Mouse (Mus musculus) right cerebral cortex, postnatal 14 days (tissue): ENCODE results near the gene Ppp1r12b.
A peak's percentile ranks its signal among the peaks of the same experiment; 100 is the strongest.

ENCODE experiments used
- DNase-seq: peaks from one replicate; pipeline ENCODE4 v3.0.0; 2022

The Ppp1r12b gene

DNA sequence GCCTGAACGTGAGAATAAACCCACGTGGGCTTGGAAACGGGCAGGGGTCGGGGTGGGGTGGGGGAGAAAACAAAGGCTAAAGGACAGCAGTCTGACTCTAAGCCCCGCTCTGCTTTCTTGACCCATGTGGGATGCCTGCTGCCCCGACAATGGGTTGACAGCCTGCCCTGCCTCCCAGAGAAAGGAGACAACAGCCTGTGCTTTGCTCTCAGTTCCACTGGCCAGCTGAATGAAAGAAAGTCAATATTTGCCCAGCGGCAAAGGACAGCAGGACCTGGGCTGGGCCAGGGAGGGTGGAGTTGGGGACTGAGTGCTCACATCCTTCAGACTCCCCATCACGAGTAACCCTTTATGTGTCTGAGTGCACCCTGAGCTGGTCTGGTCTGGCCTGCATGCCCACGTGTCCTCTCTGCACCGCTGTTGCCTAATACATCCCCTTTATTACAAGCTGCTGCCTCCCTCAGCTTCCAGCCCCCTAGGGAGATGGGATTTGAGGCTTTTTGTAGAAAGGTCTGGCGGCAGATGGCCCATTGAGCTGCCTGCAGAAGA, 242.2 kb downstream of the Ppp1r12b start:
- DNase-seq = no peak

DNA sequence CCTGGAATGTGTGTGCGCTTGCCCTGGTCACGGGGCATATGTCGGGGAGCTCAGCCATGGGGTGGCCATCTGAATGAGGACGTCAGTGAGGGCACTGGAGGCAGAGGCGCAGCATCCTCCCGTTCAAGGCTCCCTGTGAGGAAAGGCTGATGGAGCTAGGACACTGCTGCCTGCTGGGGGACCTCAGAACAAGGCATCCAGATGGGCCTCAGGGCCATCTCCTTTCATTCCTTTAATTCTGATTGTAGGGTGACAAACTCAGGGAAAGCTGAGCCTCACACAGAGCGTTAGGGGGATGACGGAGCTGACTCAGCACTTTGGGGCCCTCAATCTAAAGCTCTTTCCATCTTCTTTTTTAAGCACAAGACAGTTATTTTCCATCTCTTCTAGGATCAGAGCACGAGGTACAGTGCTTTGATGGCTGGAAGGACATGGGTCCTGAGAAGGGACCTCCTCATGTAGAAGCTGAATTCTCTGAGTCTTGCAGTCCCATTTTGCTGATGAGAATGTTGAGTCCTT, 242.9 kb downstream of the Ppp1r12b start:
- DNase-seq = no peak

DNA sequence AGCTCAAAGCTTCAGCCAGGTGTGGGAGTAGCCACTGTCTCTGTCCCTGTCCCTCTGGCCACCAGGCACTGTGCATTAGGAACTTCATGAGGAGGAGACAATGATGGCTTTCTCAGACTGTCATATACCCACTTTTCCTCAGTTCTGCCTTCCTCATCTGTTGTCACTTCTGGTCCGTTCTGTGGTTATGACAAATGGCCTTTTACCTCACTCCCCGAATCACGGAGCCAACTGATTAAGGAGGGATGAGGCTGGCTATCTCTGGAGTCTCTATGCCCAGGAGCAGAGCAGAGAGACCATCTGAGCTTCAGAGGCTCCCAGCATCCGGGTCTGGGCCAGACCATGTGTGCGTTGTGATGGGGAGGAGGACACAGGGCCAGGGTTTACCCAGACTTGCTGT, 244.1 kb downstream of the Ppp1r12b start:
- DNase-seq = no peak

DNA sequence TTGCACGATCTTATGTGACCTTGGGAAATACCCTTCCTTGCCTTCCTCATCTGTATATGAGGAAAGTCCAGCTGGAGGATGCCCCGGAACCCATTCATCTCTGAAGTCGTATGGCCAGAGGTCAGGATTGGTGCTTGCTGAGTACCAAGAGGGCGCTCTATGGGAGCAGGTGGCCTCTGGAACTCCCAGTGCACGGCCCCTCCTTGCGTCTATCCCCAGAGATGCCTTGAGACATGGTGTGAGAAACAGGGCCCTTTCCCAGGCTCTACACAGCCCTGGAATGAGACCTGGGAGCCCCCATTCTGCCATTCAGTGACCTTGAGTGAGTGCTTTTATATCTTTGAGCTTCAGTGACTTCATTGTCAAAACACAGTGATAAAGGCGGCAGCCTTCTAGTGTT, 244.7 kb downstream of the Ppp1r12b start:
- DNase-seq = no peak

DNA sequence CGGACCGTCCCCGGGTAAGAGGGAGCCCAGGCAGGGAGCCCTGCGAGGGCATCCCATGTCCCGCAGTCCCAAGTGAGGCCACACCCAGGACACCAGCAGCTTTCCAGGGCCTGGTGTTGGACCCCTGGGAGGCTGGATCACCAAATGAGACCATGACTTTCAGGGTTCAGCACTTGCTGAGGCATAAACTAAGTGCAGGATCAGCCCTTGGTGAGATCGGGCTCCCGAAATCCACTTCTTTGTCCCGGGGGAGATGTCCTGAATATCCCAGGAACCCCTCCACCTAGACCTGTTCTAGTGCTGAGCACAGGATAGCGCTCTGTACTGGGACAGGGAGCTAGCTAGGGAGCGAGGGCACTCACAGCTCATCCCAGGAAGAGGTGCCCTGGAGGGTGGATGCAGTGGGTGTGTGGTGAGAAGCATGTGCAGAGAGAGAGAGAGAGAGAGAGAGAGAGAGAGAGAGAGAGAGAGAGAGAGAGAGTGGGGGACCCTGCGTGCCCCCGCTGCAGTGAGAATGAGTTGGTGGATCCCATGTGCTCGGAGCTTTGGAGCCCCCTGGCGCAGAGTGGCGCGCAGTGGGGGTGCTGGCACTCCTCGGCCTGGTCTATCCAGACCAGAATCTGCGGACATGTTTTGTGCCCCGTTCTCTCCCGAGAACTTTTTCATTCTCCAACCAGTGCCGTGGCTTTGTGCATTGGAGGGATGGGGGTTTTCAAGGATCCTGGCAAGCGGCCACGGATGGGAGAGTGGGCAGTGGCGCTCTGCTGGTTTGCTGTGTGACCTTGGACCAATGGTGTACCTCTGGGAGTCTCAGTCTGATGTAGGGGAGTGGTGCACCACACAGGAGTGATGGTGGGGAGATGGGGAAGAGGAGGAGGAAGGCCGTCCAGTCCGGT, 246.1 kb downstream of the Ppp1r12b start:
- no peak for DNase-seq

DNA sequence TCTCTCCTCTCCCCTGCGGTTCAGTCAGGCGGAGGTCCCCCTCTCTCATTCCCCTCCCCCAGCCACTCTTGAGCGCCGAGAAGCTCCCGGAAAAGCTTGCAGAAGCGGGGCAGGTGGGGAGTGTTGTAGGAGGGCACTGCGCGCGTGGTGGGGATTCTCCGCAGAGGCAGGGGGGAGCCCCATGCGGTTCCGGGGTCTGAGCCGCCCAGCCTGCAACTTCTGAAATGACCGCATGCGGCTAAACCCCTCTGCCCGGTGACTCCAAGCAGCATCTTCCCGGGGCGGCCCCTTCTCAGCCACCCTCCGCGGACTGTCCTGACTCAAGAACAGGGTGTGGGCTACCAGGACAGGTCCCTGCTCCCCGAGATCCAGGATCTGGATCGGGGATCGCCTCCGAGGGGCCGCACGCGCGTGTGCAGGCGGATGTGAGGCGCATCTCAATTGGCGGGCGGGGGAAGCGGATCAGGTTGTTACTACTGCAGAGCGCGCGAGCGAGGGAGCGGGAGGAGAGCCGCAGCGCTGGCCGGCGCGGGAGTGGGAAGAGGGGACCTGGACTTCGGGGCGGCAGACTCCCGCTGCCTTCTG, 246.8 kb downstream of the Ppp1r12b start:
- peak; percentile 52 for DNase-seq

DNA sequence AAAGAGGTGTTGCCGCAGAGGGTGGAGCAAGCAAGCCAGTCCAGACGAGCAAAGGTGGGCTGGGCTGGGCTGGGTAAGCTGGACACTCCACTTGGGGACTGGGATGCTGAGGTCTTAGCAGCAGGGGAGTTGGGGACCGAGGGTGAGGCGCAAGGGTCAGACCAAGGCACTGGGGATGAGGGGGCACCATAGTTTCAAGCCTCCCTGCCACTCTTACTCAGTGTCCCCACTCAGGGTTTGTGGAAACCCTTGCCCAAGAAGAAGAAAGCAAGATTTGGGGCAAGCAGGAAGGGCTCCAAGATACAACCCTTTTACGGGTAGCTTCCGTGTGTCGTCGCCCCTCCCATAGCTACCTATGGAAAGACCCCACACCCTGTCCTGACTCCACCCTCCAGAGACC, 247.5 kb downstream of the Ppp1r12b start:
- no peak for DNase-seq

DNA sequence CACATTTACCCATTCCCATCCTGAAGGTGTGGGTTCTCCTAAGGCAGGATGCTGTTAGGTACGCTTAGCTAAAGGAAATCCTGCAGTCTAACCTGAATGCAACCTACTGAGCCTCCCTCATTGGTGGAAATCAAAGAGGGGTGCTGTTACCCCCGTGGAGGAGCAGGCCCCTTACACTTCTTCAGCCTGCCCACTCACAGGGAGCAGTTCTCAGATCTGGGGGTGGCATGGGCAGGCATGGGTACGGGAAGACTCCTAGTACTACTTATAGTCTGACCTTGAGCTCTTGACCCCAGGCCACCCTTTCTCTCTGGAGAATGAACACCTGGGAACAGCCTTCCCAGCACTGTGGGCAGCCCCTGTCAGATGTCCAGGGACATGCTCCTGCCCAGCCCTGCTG, 248.2 kb downstream of the Ppp1r12b start:
- no peak for DNase-seq

DNA sequence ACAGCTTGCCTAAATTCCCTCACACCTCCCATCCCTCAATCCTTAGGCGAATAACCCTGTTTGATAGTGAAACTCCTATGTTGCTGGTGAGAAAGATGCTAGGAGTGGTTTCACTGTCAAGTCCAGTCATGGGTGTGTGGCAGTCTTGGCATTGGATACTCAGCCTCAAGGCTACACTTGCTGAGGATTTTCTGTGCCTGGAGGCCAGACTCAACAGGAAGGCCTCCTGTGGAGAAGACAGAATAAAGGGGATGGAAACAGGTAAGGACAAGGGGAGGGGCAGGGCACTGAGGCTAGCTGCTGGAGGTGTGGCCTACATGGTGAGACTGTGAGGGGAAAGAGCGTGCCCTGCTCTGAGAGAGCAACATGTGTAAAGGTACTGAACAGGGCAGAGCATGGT, 249.2 kb downstream of the Ppp1r12b start:
- DNase-seq = no peak
